Mouse (Mus musculus): ENCODE measurements around the gene Dut. TPM values are rescaled to one million over a fixed set of nuclear protein-coding genes. Genes with fewer than 3 reads are reported as not detected.
"Not testable (repeated sequence)": the region's sequence is repeated elsewhere in the genome, so short reads cannot be mapped to it uniquely, and the experiment has no call there.

Gene Dut
- total and polyA plus RNA-seq, 3 experiments: 197 to 348 (median 232) TPM

DNA sequence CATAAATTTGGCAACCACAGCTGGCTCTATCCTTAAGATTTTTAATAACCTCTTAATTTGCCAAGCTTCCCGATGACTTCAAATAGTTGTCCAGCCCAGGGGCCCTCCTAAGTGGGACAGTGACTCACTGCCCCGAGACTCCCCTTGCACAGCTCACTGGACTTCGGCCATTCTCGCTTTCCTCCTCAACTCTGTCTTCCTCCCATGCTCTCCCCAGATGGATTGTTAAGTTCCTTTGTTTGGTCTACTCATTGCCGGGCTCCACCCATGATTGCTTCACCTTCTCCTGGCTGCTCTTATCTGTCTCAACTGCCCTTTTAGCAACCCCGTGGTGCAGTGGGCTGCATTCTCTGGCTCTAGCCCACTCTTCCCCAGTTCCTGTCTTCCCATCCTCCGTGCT, 31.5 kb downstream of the Dut start:
- Histone ChIP-seq H3K4me2 (ENCODE audit: insufficient read depth, low read depth, poor library complexity, severe bottlenecking) (no peak overlapping the region), H3K27ac (ENCODE audit: insufficient read depth, low read depth) (no peak overlapping the region), H3K9ac (ENCODE audit: insufficient read depth, low read depth) (no peak overlapping the region), H3K4me3 (replicated peaks in 1 of 3; ENCODE audit: low read depth in 2 of 3, low read length in 2 of 3, poor library complexity in 1 of 3) (no peak overlapping the region), H3K79me2 (replicated peaks; ENCODE audit: control insufficient read depth, extremely low read depth, insufficient read depth, poor library complexity, severe bottlenecking) (no peaks in the 10 kb centered on the region), H3K4me1 (ENCODE audit: control insufficient read depth in 1 of 2, insufficient read depth in 2 of 2) (peaks cover 3 to 10% of the 10 kb centered on the region in 2 experiments; a peak in 3 of 4 replicates), H3K36me3 (replicated peaks in 1 of 2; ENCODE audit: control insufficient read depth in 1 of 2, insufficient read depth in 1 of 2, low read length in 1 of 2) (no peaks in the 10 kb centered on the region), H3K9me3 (replicated peaks; ENCODE audit: low read length) (no peaks in the 10 kb centered on the region), H3K27me3 (replicated peaks) (no peaks in the 10 kb centered on the region)
- in situ Hi-C loops (cut with MboI; ENCODE audit: low pct_ligation_motif_present, low pct_unique_long_range_greater_than_20kb, low sequenced_read_pairs): no loop called here
- TF ChIP-seq USF2 (conservative IDR thresholded peaks at IDR 0.05; ENCODE audit: low read depth, low read length): no peak
- TF ChIP-seq MAFK (IDR thresholded peaks at IDR 0.05; ENCODE audit: insufficient replicate concordance, low read length): no peak
- no peak for TF ChIP-seq SIN3A (IDR thresholded peaks at IDR 0.05; ENCODE audit: low read length)
- no peak for TF ChIP-seq USF1 (IDR thresholded peaks at IDR 0.05; ENCODE audit: low read depth, low read length)
- no peak for TF ChIP-seq ZKSCAN1 (IDR thresholded peaks at IDR 0.05; ENCODE audit: borderline replicate concordance, low read depth, low read length)
- TF ChIP-seq ETS1 (conservative IDR thresholded peaks at IDR 0.05; ENCODE audit: low read depth, low read length): no peak
- DNase-seq (ENCODE audit: extremely low read depth): no peak
- dilution Hi-C loops (cut with MboI; ENCODE audit: extremely low pct_ligation_motif_present, extremely low pct_unique_long_range_greater_than_20kb, low sequenced_read_pairs): no loop called here

- H3K9ac ChIP-seq (ENCODE audit: insufficient read depth, low read depth); H3K79me2 ChIP-seq (replicated peaks; ENCODE audit: control insufficient read depth, extremely low read depth, insufficient read depth, poor library complexity, severe bottlenecking); H3K4me2 ChIP-seq (ENCODE audit: insufficient read depth, low read depth, poor library complexity, severe bottlenecking); DNase-seq (ENCODE audit: extremely low read depth); H3K4me3 ChIP-seq (replicated peaks in 1 of 3; ENCODE audit: low read depth in 2 of 3, low read length in 2 of 3, poor library complexity in 1 of 3); in situ Hi-C loops (cut with MboI; ENCODE audit: low pct_ligation_motif_present, low pct_unique_long_range_greater_than_20kb, low sequenced_read_pairs); dilution Hi-C loops (cut with MboI; ENCODE audit: extremely low pct_ligation_motif_present, extremely low pct_unique_long_range_greater_than_20kb, low sequenced_read_pairs); H3K27ac ChIP-seq (ENCODE audit: insufficient read depth, low read depth); H3K9me3 ChIP-seq (replicated peaks; ENCODE audit: low read length); H3K36me3 ChIP-seq (replicated peaks in 1 of 2; ENCODE audit: control insufficient read depth in 1 of 2, insufficient read depth in 1 of 2, low read length in 1 of 2); H3K27me3 ChIP-seq (replicated peaks): not testable (repeated sequence)
- peaks cover 0 to 10% of the 10 kb centered on the region in 2 experiments; a peak in 2 of 4 replicates for H3K4me1 ChIP-seq (ENCODE audit: control insufficient read depth in 1 of 2, insufficient read depth in 2 of 2)
Observed at GRCm38 (mm10) chr2:125279995-125280394, 33.0 kb downstream of the Dut start.

DNA sequence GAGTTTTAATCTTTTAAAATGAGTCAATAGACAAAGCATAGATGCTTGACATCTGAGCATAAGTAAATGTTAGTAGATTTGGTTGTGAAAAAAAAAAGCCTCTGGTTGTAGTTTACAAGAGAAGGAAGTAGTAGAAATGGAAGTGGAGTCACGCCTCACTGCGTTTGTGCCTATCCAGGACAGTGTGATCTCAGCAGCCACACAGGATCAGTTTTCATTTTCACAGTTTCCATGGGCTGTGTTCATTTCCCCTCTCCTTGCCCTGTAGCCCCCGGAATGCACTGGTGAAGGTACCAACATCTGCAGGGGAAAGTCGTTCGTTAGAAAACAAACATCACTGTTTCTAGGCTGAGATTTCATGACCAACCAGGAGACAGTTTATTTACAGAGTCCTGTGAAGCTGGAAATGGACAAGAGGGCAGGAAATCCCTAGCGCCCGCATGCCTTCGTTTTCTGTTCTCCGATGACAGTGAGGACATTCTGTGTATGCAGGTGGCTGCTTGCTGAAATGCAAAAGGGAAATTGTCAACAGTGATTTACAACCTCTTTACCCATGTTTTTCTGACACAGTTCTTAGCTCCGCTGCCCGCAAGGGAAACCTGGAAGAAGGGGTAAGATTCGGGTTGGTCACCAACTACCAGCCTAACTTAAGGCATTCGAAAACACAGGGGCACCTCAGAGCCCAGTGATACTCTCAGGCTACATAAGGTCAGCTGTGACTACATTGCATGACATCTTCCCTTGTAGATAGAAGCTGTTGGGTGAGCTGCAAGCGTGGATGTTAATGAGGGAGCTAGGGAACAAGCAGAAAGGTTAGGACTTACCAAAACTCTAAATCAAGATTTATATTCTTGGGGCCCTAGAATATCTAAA, 35.6 kb downstream of the Dut start:
- DNase-seq (ENCODE audit: extremely low read depth): peak; percentile 17
- H3K4me2 ChIP-seq (ENCODE audit: insufficient read depth, low read depth, poor library complexity, severe bottlenecking): peak overlapping the region; percentile 71
- no peaks in the 10 kb centered on the region for H3K9me3 ChIP-seq (replicated peaks; ENCODE audit: low read length)
- H3K4me3 ChIP-seq (replicated peaks in 1 of 3; ENCODE audit: low read depth in 2 of 3, low read length in 2 of 3, poor library complexity in 1 of 3): no peak overlapping the region
- dilution Hi-C loops (cut with MboI; ENCODE audit: extremely low pct_ligation_motif_present, extremely low pct_unique_long_range_greater_than_20kb, low sequenced_read_pairs): no loop called here
- H3K36me3 ChIP-seq (replicated peaks in 1 of 2; ENCODE audit: control insufficient read depth in 1 of 2, insufficient read depth in 1 of 2, low read length in 1 of 2): no peaks in the 10 kb centered on the region
- H3K79me2 ChIP-seq (replicated peaks; ENCODE audit: control insufficient read depth, extremely low read depth, insufficient read depth, poor library complexity, severe bottlenecking): no peaks in the 10 kb centered on the region
- no peak for TF ChIP-seq HCFC1 (IDR thresholded peaks at IDR 0.05; ENCODE audit: low read depth, low read length)
- TF ChIP-seq JUND (conservative IDR thresholded peaks at IDR 0.05; ENCODE audit: low read depth, low read length): no peak
- TF ChIP-seq POLR2AphosphoS2 (IDR thresholded peaks at IDR 0.05; ENCODE audit: low read depth, low read length): no peak
- TF ChIP-seq NELFE (IDR thresholded peaks at IDR 0.05; ENCODE audit: low read depth, low read length): no peak
- peak; percentile 41; the same call in 1 of the 2 replicates for TF ChIP-seq ZNF384 (IDR thresholded peaks at IDR 0.05; ENCODE audit: low read depth, low read length)
- TF ChIP-seq EP300 (IDR thresholded peaks at IDR 0.05; ENCODE audit: low read length): peak; percentile 54
- TF ChIP-seq ZKSCAN1 (IDR thresholded peaks at IDR 0.05; ENCODE audit: borderline replicate concordance, low read depth, low read length): no peak
- no peak for TF ChIP-seq NRF1 (IDR thresholded peaks at IDR 0.05; ENCODE audit: low read depth, low read length)
- no peak for TF ChIP-seq CHD1 (IDR thresholded peaks at IDR 0.05; ENCODE audit: low read depth, low read length)
- no peak for TF ChIP-seq JUN (IDR thresholded peaks at IDR 0.05; ENCODE audit: insufficient read depth, low read depth, low read length)
- in situ Hi-C loops (cut with MboI; ENCODE audit: low pct_ligation_motif_present, low pct_unique_long_range_greater_than_20kb, low sequenced_read_pairs): no loop called here
- H3K27me3 ChIP-seq (replicated peaks): no peaks in the 10 kb centered on the region
- H3K9ac ChIP-seq (ENCODE audit: insufficient read depth, low read depth): no peak overlapping the region
- no peak overlapping the region for H3K27ac ChIP-seq (ENCODE audit: insufficient read depth, low read depth)
- H3K4me1 ChIP-seq (ENCODE audit: control insufficient read depth in 1 of 2, insufficient read depth in 2 of 2): peaks cover 0 to 10% of the 10 kb centered on the region in 2 experiments; a peak in 2 of 4 replicates

Measured in CH12.LX (cell line).